Mouse (Mus musculus) MEL (cell line): ENCODE results near the gene Zfp326. TPM values are rescaled to one million over a fixed set of nuclear protein-coding genes. Genes with fewer than 3 reads are reported as not detected.
A peak's percentile ranks its signal among the peaks of the same experiment; 100 is the strongest.

ENCODE experiments used
- DNase-seq: peaks from one replicate; pipeline ENCODE4 v3.0.0; 2011; ENCODE audit warnings: low read depth, low spot score
- H3K27ac ChIP-seq: 2 replicates; pipeline ENCODE4 v1.5.1; 2012; ENCODE audit warnings: low read depth, mild to moderate bottlenecking, control low read depth, low read length, moderate library complexity; ENCODE audit not compliant: control insufficient read depth
- H3K27me3 ChIP-seq, 2 experiments: fragments of 150-350 bp in 1 of 2; sonication (generic) in 1 of 2; 2 replicates each; pipeline ENCODE4 v1.6.1; 2012; ENCODE audit warnings: low read length in 2 of 2, mild to moderate bottlenecking in 2 of 2, improper control_type of control experiment in 1 of 2, moderate library complexity in 1 of 2; ENCODE audit not compliant: insufficient read depth in 2 of 2, control insufficient read depth in 1 of 2
- H3K36me3 ChIP-seq, 2 experiments: 2 replicates each; pipeline ENCODE4 v1.6.1; 2012 to 2014; ENCODE audit warnings: low read length in 2 of 2, improper control_type of control experiment in 1 of 2, inconsistent platforms in 1 of 2, mild to moderate bottlenecking in 1 of 2; ENCODE audit not compliant: insufficient read depth in 2 of 2, control insufficient read depth in 1 of 2
- H3K4me1 ChIP-seq, 2 experiments: fragments of 150-350 bp in 1 of 2; sonication (generic) in 1 of 2; 2 replicates each; pipeline ENCODE4 v1.6.1; 2012; ENCODE audit warnings: low read length in 2 of 2, improper control_type of control experiment in 1 of 2, mild to moderate bottlenecking in 1 of 2; ENCODE audit not compliant: insufficient read depth in 2 of 2, control insufficient read depth in 1 of 2
- H3K4me3 ChIP-seq, 2 experiments: fragments of 150-350 bp in 1 of 2; sonication (generic) in 1 of 2; 2 replicates each; pipeline ENCODE4 v1.5.1; 2012; ENCODE audit warnings: low read depth in 2 of 2, low read length in 2 of 2, mild to moderate bottlenecking in 2 of 2, moderate library complexity in 2 of 2, control low read depth in 1 of 2, improper control_type of control experiment in 1 of 2; ENCODE audit not compliant: control insufficient read depth in 1 of 2, insufficient read depth in 1 of 2
- H3K79me2 ChIP-seq: 2 replicates; pipeline ENCODE4 v1.6.1; 2012; ENCODE audit warnings: mild to moderate bottlenecking, low read length, moderate library complexity; ENCODE audit not compliant: control insufficient read depth, poor library complexity, insufficient read depth
- H3K9ac ChIP-seq: 2 replicates; pipeline ENCODE4 v1.6.1; 2012; ENCODE audit warnings: low read depth, mild to moderate bottlenecking, control low read depth, low read length, moderate library complexity; ENCODE audit not compliant: control insufficient read depth, poor library complexity, severe bottlenecking
- H3K9me3 ChIP-seq: fragments of 150-350 bp; sonication (generic); replicated peaks from 2 replicates; pipeline ENCODE4 v1.6.1; 2012; ENCODE audit warnings: mild to moderate bottlenecking, low read length, improper control_type of control experiment, moderate library complexity; ENCODE audit not compliant: insufficient read depth
- CHD1 ChIP-seq: IDR thresholded peaks from 2 replicates; pipeline ENCODE4 v1.6.1; 2012; ENCODE audit warnings: low read depth, mild to moderate bottlenecking, inconsistent platforms, low read length, improper control_type of control experiment
- CHD2 ChIP-seq: IDR thresholded peaks from 2 replicates; pipeline ENCODE4 v1.6.1; 2011; ENCODE audit warnings: low read length, improper control_type of control experiment
- CTCF ChIP-seq, 3 experiments: IDR thresholded peaks in 2 of 3; conservative IDR thresholded peaks in 1 of 3; 2 replicates each; pipeline ENCODE4 v1.5.1; 2011 to 2012; ENCODE audit warnings: low read length in 3 of 3, low read depth in 2 of 3, mild to moderate bottlenecking in 2 of 3, improper control_type of control experiment in 1 of 3, inconsistent platforms in 1 of 3, mixed read lengths in 1 of 3, moderate library complexity in 1 of 3; ENCODE audit not compliant: control insufficient read depth in 1 of 3, insufficient read depth in 1 of 3, poor library complexity in 1 of 3, severe bottlenecking in 1 of 3
- ELF1 ChIP-seq: IDR thresholded peaks from 2 replicates; pipeline ENCODE4 v1.6.1; 2014; ENCODE audit warnings: low read depth, mild to moderate bottlenecking, inconsistent platforms, low read length, improper control_type of control experiment, moderate library complexity
- GABPA ChIP-seq: IDR thresholded peaks from 2 replicates; pipeline ENCODE4 v1.6.1; 2012; ENCODE audit warnings: low read depth, mild to moderate bottlenecking, inconsistent platforms, low read length, improper control_type of control experiment, moderate library complexity
- GATA1 ChIP-seq: IDR thresholded peaks from 2 replicates; pipeline ENCODE4 v1.6.1; 2011; ENCODE audit warnings: low read depth, low read length, improper control_type of control experiment
- HCFC1 ChIP-seq: IDR thresholded peaks from 2 replicates; pipeline ENCODE4 v1.6.1; 2012; ENCODE audit warnings: low read depth, mild to moderate bottlenecking, inconsistent platforms, low read length, improper control_type of control experiment, moderate library complexity
- JUND ChIP-seq: IDR thresholded peaks from 2 replicates; pipeline ENCODE4 v1.6.1; 2011; ENCODE audit warnings: low read depth, mild to moderate bottlenecking, improper control_type of control experiment, low read length
- MYB ChIP-seq: IDR thresholded peaks from 2 replicates; pipeline ENCODE4 v1.6.1; 2011; ENCODE audit warnings: mild to moderate bottlenecking, low read depth, low read length, improper control_type of control experiment
- NELFE ChIP-seq: IDR thresholded peaks from 2 replicates; pipeline ENCODE4 v1.6.1; 2011; ENCODE audit warnings: low read depth, low read length, improper control_type of control experiment
- NRF1 ChIP-seq: IDR thresholded peaks from 2 replicates; pipeline ENCODE4 v1.6.1; 2014; ENCODE audit warnings: low read depth, mild to moderate bottlenecking, inconsistent platforms, low read length, improper control_type of control experiment, moderate library complexity; ENCODE audit not compliant: poor library complexity, insufficient read depth, severe bottlenecking
- POLR2A ChIP-seq, 2 experiments: IDR thresholded peaks; 2 replicates each; pipeline ENCODE4 v1.6.1; 2011 to 2012; ENCODE audit warnings: low read length in 2 of 2, mild to moderate bottlenecking in 2 of 2, control low read depth in 1 of 2, improper control_type of control experiment in 1 of 2, low read depth in 1 of 2, moderate library complexity in 1 of 2; ENCODE audit not compliant: control insufficient read depth in 1 of 2, insufficient read depth in 1 of 2, poor library complexity in 1 of 2
- POLR2AphosphoS5 ChIP-seq: IDR thresholded peaks from 2 replicates; pipeline ENCODE4 v1.6.1; 2012; ENCODE audit warnings: low read depth, borderline replicate concordance, mild to moderate bottlenecking, inconsistent platforms, low read length, moderate library complexity, mixed read lengths
- RAD21 ChIP-seq: IDR thresholded peaks from 2 replicates; pipeline ENCODE4 v1.6.1; 2011; ENCODE audit warnings: mild to moderate bottlenecking, low read depth, low read length, improper control_type of control experiment
- RCOR1 ChIP-seq: IDR thresholded peaks from 2 replicates; pipeline ENCODE4 v1.6.1; 2012; ENCODE audit warnings: low read depth, mild to moderate bottlenecking, inconsistent platforms, low read length, improper control_type of control experiment
- SMC3 ChIP-seq: IDR thresholded peaks from 2 replicates; pipeline ENCODE4 v1.6.1; 2011; ENCODE audit warnings: low read depth, low read length, improper control_type of control experiment
- TBP ChIP-seq: IDR thresholded peaks from 2 replicates; pipeline ENCODE4 v1.8.0; 2011; ENCODE audit warnings: low read depth, low read length, improper control_type of control experiment
- UBTF ChIP-seq: IDR thresholded peaks from 2 replicates; pipeline ENCODE4 v1.6.1; 2012; ENCODE audit warnings: low read depth, mild to moderate bottlenecking, inconsistent platforms, low read length, improper control_type of control experiment, moderate library complexity, borderline replicate concordance; ENCODE audit not compliant: insufficient read depth
- USF2 ChIP-seq, 2 experiments: IDR thresholded peaks; 2 replicates each; pipeline ENCODE4 v1.6.1; 2011 to 2012; ENCODE audit warnings: improper control_type of control experiment in 2 of 2, low read length in 2 of 2, borderline replicate concordance in 1 of 2, inconsistent platforms in 1 of 2, low read depth in 1 of 2, mild to moderate bottlenecking in 1 of 2; ENCODE audit not compliant: insufficient read depth in 1 of 2
- ZC3H11A ChIP-seq: IDR thresholded peaks from 2 replicates; pipeline ENCODE4 v1.6.1; 2012; ENCODE audit warnings: low read depth, mild to moderate bottlenecking, inconsistent platforms, low read length, improper control_type of control experiment
- ZKSCAN1 ChIP-seq: IDR thresholded peaks from 2 replicates; pipeline ENCODE4 v1.6.1; 2012; ENCODE audit warnings: low read depth, mild to moderate bottlenecking, inconsistent platforms, low read length, improper control_type of control experiment, moderate library complexity
- ZNF384 ChIP-seq: IDR thresholded peaks from 2 replicates; pipeline ENCODE4 v1.6.1; 2012; ENCODE audit warnings: low read depth, mild to moderate bottlenecking, inconsistent platforms, low read length, improper control_type of control experiment
- polyA plus RNA-seq, 2 experiments: library from polyadenylated mRNA; stranded (reverse) in 1 of 2; unstranded in 1 of 2; fragments of >175 nt in 1 of 2; fragments of >200 nt in 1 of 2; gene quantifications; 2 replicates each; pipeline versions ENCODE4 v1.2.1 to v1.2.4; 2012; ENCODE audit warnings: low replicate concordance in 2 of 2, low read depth in 1 of 2; ENCODE audit not compliant: insufficient read length in 2 of 2, insufficient read depth in 1 of 2, missing spikeins in 1 of 2
- total RNA-seq: library from RNA; depleted of rRNA; stranded (reverse); fragments of 300-350 nt; gene quantifications from 2 replicates; pipeline ENCODE4 v1.2.3, GENCODE M21; 2012

Zfp326 gene
- total and polyA plus RNA-seq, 3 experiments: 6.4 to 17.6 TPM; not detected in 1

DNA sequence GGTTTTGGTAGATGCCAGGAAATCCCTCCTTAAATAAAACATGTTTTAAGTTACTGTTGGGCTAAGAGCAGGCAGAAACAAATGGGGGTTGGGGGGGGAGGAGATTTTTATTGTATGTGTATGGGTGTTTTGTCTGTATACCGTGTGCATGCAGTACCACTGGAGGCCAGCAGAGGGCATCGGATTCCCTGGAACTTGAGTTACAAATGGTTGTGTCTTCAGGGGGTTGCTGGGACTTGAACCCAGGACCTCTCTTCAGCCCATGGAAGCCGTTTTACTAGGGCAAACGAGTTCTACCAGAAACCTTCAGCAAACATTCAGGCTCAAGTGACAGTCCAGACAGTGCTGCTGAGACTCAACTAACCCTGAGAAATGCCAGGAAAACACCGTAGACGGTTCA lies 41.9 kb downstream of the Zfp326 start:
- Histone ChIP-seq H3K36me3 (peaks cover 0 to 4% of the 10 kb centered on the region in 2 experiments; a peak in 2 of 4 replicates), H3K9me3 (no peaks in the 10 kb centered on the region), H3K4me3 (no peak overlapping the region), H3K4me1 (no peaks in the 10 kb centered on the region), H3K27ac (no peak overlapping the region), H3K27me3 (no peaks in the 10 kb centered on the region), H3K79me2 (no peaks in the 10 kb centered on the region), H3K9ac (no peak overlapping the region)
- peak; percentile 67 for DNase-seq
- TF ChIP-seq GABPA (no peak), JUND (no peak), SMC3 (peak; percentile 34), CTCF (IDR thresholded peaks at IDR 0.05 in 2 of 3, conservative IDR thresholded peaks at IDR 0.05 in 1 of 3; ENCODE audit: control insufficient read depth in 1 of 3, insufficient read depth in 1 of 3, low read depth in 2 of 3, low read length in 3 of 3, poor library complexity in 1 of 3, severe bottlenecking in 1 of 3) (peak; percentile 62 to 86 (median 72)), ZKSCAN1 (no peak), USF2 (IDR thresholded peaks at IDR 0.05; ENCODE audit: borderline replicate concordance in 1 of 2, insufficient read depth in 1 of 2, low read depth in 1 of 2, low read length in 2 of 2) (no peak), RAD21 (peak; percentile 10)

- H3K9ac ChIP-seq: no peak overlapping the region
- TF ChIP-seq GABPA (no peak), NELFE (no peak), SMC3 (no peak), RCOR1 (no peak), POLR2AphosphoS5 (no peak), TBP (no peak), CHD1 (no peak), ELF1 (no peak), POLR2A (IDR thresholded peaks at IDR 0.05; ENCODE audit: control insufficient read depth in 1 of 2, insufficient read depth in 1 of 2, low read depth in 1 of 2, low read length in 2 of 2, poor library complexity in 1 of 2) (no peak), UBTF (no peak), GATA1 (no peak), MYB (no peak), ZNF384 (no peak), CHD2 (no peak), ZC3H11A (no peak), NRF1 (no peak), HCFC1 (no peak)
- no peak overlapping the region for H3K27ac ChIP-seq
- H3K36me3 ChIP-seq: no peaks in the 10 kb centered on the region
- H3K79me2 ChIP-seq: no peaks in the 10 kb centered on the region
- no peak overlapping the region for H3K4me3 ChIP-seq
- H3K4me1 ChIP-seq: no peaks in the 10 kb centered on the region
- no peak for DNase-seq
- H3K27me3 ChIP-seq: no peaks in the 10 kb centered on the region
- H3K9me3 ChIP-seq: no peaks in the 10 kb centered on the region
Observed at GRCm38 (mm10) chr5:105922818-105923487, 46.6 kb downstream of the Zfp326 start.
